Mouse (Mus musculus) activated CD4-positive, CD25-positive, alpha-beta regulatory T cell, adult 4 months (primary cell): Measurements from ENCODE around the gene Rbm25. TPM values are rescaled to one million over a fixed set of nuclear protein-coding genes. Genes with fewer than 3 reads are reported as not detected.
A peak's percentile ranks its signal among the peaks of the same experiment; 100 is the strongest.
"Not testable (repeated sequence)": the region's sequence is repeated elsewhere in the genome, so short reads cannot be mapped to it uniquely, and the experiment has no call there.

Experiments
- ATAC-seq: one replicate; pipeline ENCODE4 v1.8.0; 2017
- polyA plus RNA-seq, 2 experiments: library from polyadenylated mRNA; unstranded; fragments of 100-300 nt; shearing (Covaris generic); gene quantifications; one replicate each; pipeline ENCODE4 v1.2.1; 2017

Rbm25 gene
- 100 to 1,000 TPM; 387 to 393 TPM for polyA plus RNA-seq

DNA sequence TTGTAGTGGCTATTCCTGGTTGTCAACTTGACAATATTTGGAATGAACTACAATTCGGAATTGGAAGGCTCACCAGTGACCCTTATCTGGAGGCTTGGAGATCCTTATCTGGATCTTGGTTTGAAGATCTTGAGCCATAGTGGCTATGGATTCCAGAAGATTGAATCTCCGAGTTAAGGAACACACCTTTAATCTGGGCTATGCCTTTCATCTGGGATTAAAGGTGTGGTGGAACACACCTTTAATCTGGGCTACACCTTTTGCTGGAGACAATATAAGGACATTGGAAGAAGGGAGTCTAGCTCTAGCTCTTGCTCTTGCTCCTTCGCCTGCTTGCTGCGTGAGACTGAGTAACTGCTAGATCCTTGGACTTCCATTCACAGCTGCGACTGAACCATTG, at the start of gene Rbm25:
TSS of gene Rbm25 (plus strand) at position 301 of the 400 bp plus-strand sequence.
- ATAC-seq, result not testable (repeated sequence)

DNA sequence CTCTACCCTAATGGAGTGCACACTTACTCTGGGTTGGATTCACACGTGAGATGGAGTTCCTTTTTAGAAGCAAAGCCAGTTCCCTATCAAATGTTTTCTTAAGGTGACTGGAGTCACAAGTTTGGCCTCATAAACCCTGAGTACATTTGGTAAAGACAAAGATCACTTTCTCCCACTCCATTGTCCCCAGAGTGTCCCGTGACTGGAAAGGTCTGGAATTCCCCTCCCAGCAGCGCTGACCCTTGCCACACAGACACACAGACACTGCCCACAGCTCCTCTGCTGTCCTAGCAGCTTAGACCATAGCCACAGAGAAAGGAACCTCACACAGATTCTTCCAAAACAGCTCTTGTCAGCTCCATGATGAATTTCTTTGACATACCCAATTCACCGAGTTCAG, 48.9 kb upstream of the Rbm25 start:
- no peak for ATAC-seq

GRCm38 (mm10) chr12:83582747-83583146, 48.3 kb upstream of the Rbm25 start:
- no peak for ATAC-seq

GRCm38 (mm10) chr12:83586628-83587027, 44.4 kb upstream of the Rbm25 start:
- ATAC-seq, result no peak

GRCm38 (mm10) chr12:83591754-83592501, 39.1 kb upstream of the Rbm25 start:
- no peak for ATAC-seq

DNA sequence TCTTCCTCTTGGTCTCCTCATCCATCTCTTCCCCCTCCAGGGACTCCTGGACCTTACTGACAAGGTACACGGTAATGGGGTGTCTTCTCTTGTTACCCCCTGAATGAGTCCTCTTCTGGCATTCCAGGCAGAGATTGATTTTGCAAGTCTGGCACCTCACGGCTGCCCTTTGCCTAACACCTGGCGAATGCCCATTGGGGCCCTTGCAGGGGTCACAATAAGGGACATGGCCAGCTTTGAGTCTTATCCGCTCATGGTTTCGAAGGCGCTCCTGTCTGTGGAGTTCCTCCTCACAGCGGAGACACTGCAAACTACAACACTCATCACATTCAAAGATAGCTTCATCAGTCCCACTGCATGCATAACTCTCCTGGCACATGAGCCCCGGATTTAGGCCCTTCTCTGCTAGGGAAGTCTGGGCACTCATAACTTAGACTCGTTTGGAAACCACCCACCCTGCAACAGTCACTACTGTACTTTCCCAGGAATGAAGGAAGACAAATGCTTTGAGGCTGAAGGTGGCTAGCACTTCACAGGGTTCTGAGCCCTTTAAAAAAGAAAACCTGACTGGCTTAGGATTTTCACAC, 36.5 kb upstream of the Rbm25 start:
- no peak for ATAC-seq

GRCm38 (mm10) chr12:83596191-83596954, 34.7 kb upstream of the Rbm25 start:
- ATAC-seq, result no peak

GRCm38 (mm10) chr12:83597025-83597501, 34.0 kb upstream of the Rbm25 start, which contains the start of gene Zfyve1:
Gene Zfyve1 (minus strand): TSS chr12:83597222.
- ATAC-seq, result peak; percentile 97

DNA sequence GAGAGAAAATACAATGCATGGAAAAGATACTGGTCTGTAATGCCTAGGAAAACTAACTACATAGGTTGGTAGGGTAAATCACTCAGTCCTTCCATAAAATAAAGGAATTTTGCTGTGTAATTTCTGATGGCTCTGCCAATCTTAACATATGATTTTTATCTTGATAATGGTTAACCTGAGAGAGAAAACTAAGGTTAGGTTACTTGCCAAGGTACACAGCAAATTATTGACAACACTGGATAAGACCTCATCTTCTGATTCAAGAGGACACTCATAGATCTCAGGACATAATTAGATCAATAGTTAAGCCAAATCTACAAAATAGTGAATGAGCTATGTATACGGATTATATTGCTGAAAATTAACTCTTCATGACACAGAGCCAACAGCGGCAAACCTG, 33.2 kb upstream of the Rbm25 start:
- no peak for ATAC-seq

- no peak for ATAC-seq
These were observed 28.8 kb upstream of the Rbm25 start for GRCm38 (mm10) chr12:83602285-83602684.

- ATAC-seq, result not testable (repeated sequence)
These were observed 24.6 kb upstream of the Rbm25 start for GRCm38 (mm10) chr12:83606411-83606810.

GRCm38 (mm10) chr12:83617261-83617660, 13.8 kb upstream of the Rbm25 start:
- ATAC-seq, result no peak

- no peak for ATAC-seq
These were observed 12.1 kb upstream of the Rbm25 start for GRCm38 (mm10) chr12:83618981-83619380.

GRCm38 (mm10) chr12:83620694-83621093, 10.3 kb upstream of the Rbm25 start:
- not testable (repeated sequence) for ATAC-seq

GRCm38 (mm10) chr12:83622031-83622755, 8.8 kb upstream of the Rbm25 start:
- ATAC-seq, result no peak

GRCm38 (mm10) chr12:83624321-83624720, 6.7 kb upstream of the Rbm25 start:
- ATAC-seq, result no peak

GRCm38 (mm10) chr12:83631743-83632679, 975 bp downstream of the Rbm25 start:
- ATAC-seq, result peak; percentile 95

GRCm38 (mm10) chr12:83632680-83633025, 1.6 kb downstream of the Rbm25 start:
- peak; percentile 10 for ATAC-seq

GRCm38 (mm10) chr12:83633807-83634206, 2.8 kb downstream of the Rbm25 start:
- no peak for ATAC-seq

DNA sequence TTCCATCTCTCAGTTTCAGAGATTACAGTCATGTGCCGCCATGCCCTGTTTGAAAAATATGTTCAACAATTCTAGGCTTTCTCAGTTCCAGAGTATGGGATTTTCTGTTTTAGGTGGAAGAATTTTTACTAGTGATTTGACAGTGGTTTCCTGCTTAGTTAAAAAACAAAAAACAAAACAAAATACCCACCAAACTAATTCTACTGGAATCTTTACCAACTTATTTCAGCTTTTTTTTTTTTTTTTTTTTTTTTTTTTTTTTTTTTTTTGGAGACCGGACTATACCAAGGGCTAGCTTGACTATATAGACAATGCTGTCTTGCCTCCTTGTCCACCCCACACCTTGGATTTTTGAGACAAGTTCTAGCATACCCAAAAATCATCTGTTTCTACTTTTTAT, 10.2 kb downstream of the Rbm25 start:
- no peak for ATAC-seq

DNA sequence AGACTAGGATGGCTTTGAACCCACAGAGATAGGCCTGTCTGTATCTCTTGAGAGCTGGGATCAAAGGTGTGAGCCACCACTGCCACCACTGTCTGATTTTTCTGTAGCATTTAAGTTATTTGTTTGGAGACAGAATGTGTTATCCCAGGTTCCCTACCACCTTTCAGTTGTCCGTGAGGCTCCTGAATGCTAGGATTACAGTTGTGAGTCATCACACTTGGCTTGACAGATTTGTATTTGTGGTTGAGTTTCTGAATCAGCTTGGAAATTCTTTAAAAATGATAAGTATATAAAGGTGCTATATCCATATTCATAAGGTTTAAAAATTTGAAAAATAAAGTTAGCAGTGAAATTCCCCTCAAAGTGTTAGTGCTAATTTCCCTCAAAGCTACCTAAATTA, 12.1 kb downstream of the Rbm25 start:
- no peak for ATAC-seq

DNA sequence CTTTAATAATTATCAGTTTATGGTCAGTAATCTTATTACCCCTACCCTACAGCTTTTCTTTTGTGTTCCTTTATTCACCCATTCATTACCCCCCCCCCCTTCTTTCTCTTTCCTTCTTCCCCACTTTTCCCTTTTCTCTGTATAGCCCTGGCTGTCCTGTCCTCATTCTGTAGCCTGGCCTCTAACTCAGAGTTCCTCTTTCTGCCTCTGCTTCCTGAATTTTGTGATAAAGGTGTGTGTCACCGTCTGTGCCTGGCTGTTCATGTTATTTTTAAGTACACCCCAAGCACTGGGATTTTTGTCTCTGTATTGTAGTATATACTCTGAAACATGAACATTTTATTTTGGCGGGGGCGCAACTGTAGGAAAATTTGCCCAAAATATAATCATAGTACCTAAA, 19.3 kb downstream of the Rbm25 start:
- ATAC-seq, result no peak
